Mouse (Mus musculus): ENCODE data around the gene Sema3b.

GRCm38 (mm10) chr9:107653474-107653873 lies 44.4 kb upstream of the Sema3b start:
- TF ChIP-seq TAL1 (IDR thresholded peaks at IDR 0.05; ENCODE audit: low read length) (no peak), GATA1 (IDR thresholded peaks at IDR 0.05; ENCODE audit: low read length) (no peak)

Data from erythroblast, embryonic 14.5 days (primary cell).